Mouse (Mus musculus) midbrain, embryonic 13.5 days (tissue): ENCODE results near the gene Cdc20. TPM values are rescaled to one million over a fixed set of nuclear protein-coding genes. Genes with fewer than 3 reads are reported as not detected.
A peak's percentile ranks its signal among the peaks of the same experiment; 100 is the strongest.

ENCODE experiments used
- ATAC-seq: fragments of 200-750 bp; cut with Nextera tagmentation; 2 replicates; pipeline ENCODE4 v1.8.0; 2017; ENCODE audit warnings: mild to moderate bottlenecking, moderate TSS enrichment, moderate library complexity
- H3K27ac ChIP-seq: fragments of 300-500 bp; sonication (generic); 2 replicates; pipeline ENCODE4 v1.5.1; 2015; ENCODE audit warnings: inconsistent platforms, mild to moderate bottlenecking, moderate library complexity
- H3K27me3 ChIP-seq: fragments of 300-500 bp; sonication (generic); 2 replicates; pipeline ENCODE4 v1.6.1; 2015; ENCODE audit warnings: mild to moderate bottlenecking, inconsistent platforms
- H3K36me3 ChIP-seq: fragments of 300-500 bp; sonication (generic); 2 replicates; pipeline ENCODE4 v1.6.1; 2015; ENCODE audit warnings: mild to moderate bottlenecking, inconsistent platforms
- H3K4me1 ChIP-seq: fragments of 300-500 bp; sonication (generic); replicated peaks from 2 replicates; pipeline ENCODE4 v1.6.1; 2015; ENCODE audit warnings: inconsistent platforms
- H3K4me2 ChIP-seq: fragments of 300-500 bp; sonication (generic); replicated peaks from 2 replicates; pipeline ENCODE4 v1.6.1; 2015; ENCODE audit warnings: moderate library complexity, mild to moderate bottlenecking, inconsistent platforms
- H3K4me3 ChIP-seq: fragments of 300-500 bp; sonication (generic); replicated peaks from 2 replicates; pipeline ENCODE4 v1.5.1; 2015; ENCODE audit warnings: mild to moderate bottlenecking, inconsistent platforms
- H3K9ac ChIP-seq: fragments of 300-500 bp; sonication (generic); replicated peaks from 2 replicates; pipeline ENCODE4 v1.6.1; 2015; ENCODE audit warnings: mild to moderate bottlenecking, inconsistent platforms
- H3K9me3 ChIP-seq: fragments of 300-500 bp; sonication (generic); 2 replicates; pipeline ENCODE4 v1.6.1; 2016; ENCODE audit warnings: mild to moderate bottlenecking, inconsistent platforms
- WGBS: fragments of 180-500 bp; shearing (Covaris S2); methylation state at CpG from one replicate; pipeline ENCODE4 v1.1.7; 2015; 5-methylcytosine and 5-hydroxymethylcytosine counted together
- polyA plus RNA-seq: library from polyadenylated mRNA; unstranded; fragments of >200 nt; fragmentation: Nextera tagmentation; extraction: Ambion mirVana; gene quantifications from 2 replicates; pipeline ENCODE4 v1.2.1, GENCODE M21; 2015

The Cdc20 gene
- polyA plus RNA-seq, 1 experiment from 2014 or later: 105 TPM

DNA sequence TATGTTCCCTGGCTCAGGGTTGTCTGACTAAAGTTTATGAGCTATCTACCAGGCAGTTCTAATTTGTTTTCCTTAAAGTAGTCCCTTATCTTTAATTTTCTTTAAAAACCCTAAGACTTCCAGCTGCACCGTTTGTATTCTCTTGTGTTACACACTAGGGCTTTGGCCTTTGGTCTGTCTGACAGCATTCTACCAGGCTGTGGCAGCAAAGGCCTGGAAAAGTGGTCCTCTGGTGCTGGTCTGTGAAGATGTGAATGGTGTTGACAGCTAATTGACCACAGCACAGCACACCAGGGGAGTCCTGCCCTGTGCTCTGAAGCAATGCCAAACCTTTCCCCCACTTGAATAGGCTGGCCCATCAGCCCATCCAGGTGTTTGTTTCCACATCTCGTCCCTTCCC, 21.4 kb downstream of the Cdc20 start:
- Histone ChIP-seq H3K27ac (no peak overlapping the region), H3K36me3 (peaks cover 97% of the 10 kb centered on the region)
- ATAC-seq: no peak

DNA sequence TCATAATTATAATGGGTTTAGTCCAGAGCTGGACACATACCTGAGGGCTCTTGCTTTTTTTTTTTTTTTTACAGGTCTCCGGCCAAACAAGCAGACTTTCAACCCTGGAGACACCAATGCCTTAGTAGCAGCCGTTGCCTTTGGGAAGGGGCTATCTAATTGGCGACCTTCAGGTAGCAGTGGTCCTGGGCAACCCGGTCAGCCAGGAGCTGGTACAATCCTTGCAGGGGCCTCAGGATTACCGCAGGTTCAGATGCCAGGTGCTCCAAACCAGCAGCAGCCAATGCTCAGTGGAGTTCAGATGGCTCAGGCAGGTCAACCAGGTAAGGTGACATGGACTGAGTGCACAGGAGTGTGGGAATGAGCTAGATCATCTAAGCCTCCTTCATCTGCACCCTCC, 23.6 kb downstream of the Cdc20 start:
- Histone ChIP-seq H3K36me3 (peaks cover 76% of the 10 kb centered on the region), H3K27me3 (no peaks in the 10 kb centered on the region), H3K9me3 (no peaks in the 10 kb centered on the region), H3K4me2 (no peak overlapping the region), H3K27ac (no peak overlapping the region), H3K9ac (no peak overlapping the region), H3K4me1 (peaks cover 10% of the 10 kb centered on the region), H3K4me3 (no peak overlapping the region)
- 92% methylated on average over 5 of the region's 5 CpGs for WGBS
- ATAC-seq: no peak

More for the DNA sequence above, 21.4 kb downstream of the Cdc20 start:
- Histone ChIP-seq H3K9me3 (no peaks in the 10 kb centered on the region), H3K4me3 (no peak overlapping the region), H3K9ac (no peak overlapping the region), H3K4me2 (no peak overlapping the region), H3K4me1 (no peaks in the 10 kb centered on the region), H3K27me3 (no peaks in the 10 kb centered on the region)
- WGBS: 89% methylated on average over 2 of the region's 2 CpGs

DNA sequence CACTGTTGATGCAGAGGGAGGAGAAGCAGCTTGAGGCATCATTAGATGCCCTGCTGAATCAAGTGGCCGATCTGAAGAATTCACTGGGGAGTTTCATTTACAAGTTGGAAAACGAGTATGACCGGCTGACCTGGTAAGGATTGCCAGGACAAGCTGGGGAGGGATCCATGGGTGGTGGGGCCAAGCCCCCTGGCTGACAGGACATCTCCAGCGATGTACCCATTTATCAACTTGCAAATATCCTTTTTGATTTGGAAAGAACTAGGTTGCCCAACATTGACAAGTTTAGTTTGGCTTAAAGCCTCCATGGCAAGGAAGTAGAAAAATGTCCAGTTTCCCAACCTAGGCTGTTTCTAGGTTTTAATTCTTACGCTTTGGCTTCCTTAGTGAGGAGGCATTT, 26.3 kb downstream of the Cdc20 start:
- Histone ChIP-seq H3K4me3 (no peak overlapping the region), H3K27me3 (no peaks in the 10 kb centered on the region), H3K36me3 (peaks cover 53% of the 10 kb centered on the region), H3K4me1 (peaks cover 25% of the 10 kb centered on the region), H3K27ac (no peak overlapping the region), H3K9me3 (no peaks in the 10 kb centered on the region), H3K9ac (no peak overlapping the region), H3K4me2 (no peak overlapping the region)
- no peak for ATAC-seq
- WGBS: 95% methylated on average over 5 of the region's 5 CpGs

DNA sequence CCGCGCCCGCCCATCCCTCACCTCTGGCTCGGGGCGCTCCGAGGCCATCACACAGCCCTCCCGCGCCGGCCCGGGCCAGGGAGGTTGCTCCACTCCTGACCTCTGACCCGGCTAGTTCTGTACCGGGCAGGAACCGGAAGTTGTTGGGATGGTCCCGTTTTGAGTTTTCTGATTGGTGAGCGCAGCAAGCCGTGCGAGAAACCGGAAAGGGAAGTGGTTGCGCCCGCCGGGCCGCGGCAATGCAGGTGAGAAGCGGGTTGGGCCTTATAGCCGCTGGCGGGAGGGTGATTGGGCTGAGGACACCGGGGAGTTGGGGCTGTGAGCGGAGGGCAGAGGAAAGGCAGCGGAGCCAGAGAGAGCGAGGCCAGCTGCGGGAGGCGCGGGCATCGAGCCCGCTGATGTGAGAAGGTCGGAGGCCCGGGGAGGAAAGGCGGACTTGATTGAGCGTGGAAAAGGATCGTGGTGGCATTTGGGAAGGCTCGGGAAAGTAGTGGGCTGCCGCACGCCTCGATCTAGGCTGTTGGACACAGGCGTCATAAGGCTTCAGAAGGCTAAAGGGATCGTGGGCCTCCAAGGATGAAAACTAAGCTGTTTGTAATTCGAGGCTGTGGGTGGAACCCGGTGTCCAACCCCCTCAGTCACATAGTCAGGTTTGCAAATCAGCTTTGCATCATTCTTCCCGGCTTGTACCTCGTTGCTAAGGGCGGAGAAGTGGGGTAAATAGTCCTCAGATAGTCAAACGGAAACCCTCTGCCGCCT, 27.8 kb downstream of the Cdc20 start, which contains the start of the genes Szt2 and Med8:
Gene Szt2 (minus strand): TSS at position 132 of the 759 bp plus-strand sequence.
Gene Med8 (plus strand): TSS at position 196 of the 759 bp plus-strand sequence.
- peak within 1 kb of the TSS; percentile 49; the same call in 1 of the 2 replicates for H3K27ac ChIP-seq
- H3K4me1 ChIP-seq: peaks cover 25% of the 10 kb centered on the region
- WGBS: 1% methylated on average over 53 of the region's 53 CpGs
- peaks cover 49% of the 10 kb centered on the region for H3K36me3 ChIP-seq
- H3K9me3 ChIP-seq: no peaks in the 10 kb centered on the region
- H3K4me3 ChIP-seq: peak within 1 kb of the TSS; percentile 95
- ATAC-seq: peak; percentile 96
- H3K9ac ChIP-seq: peak within 1 kb of the TSS; percentile 92
- no peaks in the 10 kb centered on the region for H3K27me3 ChIP-seq
- peak within 1 kb of the TSS; percentile 77 for H3K4me2 ChIP-seq

DNA sequence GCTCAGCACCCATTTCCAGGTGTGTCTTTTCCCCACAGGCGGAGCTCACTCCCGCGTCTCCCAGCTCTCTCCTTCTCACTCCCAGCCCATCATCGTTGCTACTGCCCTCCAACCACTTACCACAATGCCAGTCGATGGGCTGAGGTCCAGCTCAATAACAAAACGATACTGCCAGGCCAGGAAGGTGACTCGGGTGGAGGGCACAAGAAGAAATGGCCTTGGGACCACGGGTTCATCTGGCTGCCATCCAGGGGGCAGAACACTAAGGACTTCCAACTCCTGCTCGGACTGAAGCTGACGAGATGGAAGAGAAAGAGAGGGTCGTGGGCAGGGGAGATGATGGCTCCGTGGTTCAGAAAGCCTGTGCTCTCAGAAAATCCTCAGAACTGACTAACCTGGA, 34.5 kb downstream of the Cdc20 start:
- ATAC-seq: no peak
- H3K4me1 ChIP-seq: peaks cover 7% of the 10 kb centered on the region
- no peak overlapping the region for H3K27ac ChIP-seq
- no peak overlapping the region for H3K9ac ChIP-seq
- H3K36me3 ChIP-seq: peaks cover 68% of the 10 kb centered on the region
- H3K27me3 ChIP-seq: no peaks in the 10 kb centered on the region
- H3K4me3 ChIP-seq: no peak overlapping the region
- 93% methylated on average over 12 of the region's 12 CpGs for WGBS
- H3K4me2 ChIP-seq: no peak overlapping the region
- H3K9me3 ChIP-seq: no peaks in the 10 kb centered on the region

DNA sequence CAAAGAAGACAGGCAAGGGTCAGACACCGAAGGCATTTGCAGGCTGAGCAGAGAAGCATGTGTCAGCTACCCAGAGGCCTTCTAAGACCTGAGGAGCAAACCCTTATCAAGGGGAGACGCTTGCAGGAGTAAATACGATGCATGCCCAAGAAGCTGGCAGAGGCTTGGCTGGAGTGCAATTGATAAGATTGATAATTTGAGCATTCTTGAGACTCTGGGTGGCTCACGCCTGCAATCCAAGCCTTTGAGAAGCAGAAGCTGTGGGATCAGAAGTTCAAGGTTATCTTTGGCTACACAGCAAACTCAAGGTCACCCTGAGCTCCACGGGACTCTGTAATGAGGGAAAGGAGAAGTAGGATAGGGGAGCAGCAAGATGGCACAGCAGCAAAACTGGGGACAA, 35.2 kb downstream of the Cdc20 start:
- ATAC-seq: no peak
- WGBS: 94% methylated on average over 5 of the region's 5 CpGs

DNA sequence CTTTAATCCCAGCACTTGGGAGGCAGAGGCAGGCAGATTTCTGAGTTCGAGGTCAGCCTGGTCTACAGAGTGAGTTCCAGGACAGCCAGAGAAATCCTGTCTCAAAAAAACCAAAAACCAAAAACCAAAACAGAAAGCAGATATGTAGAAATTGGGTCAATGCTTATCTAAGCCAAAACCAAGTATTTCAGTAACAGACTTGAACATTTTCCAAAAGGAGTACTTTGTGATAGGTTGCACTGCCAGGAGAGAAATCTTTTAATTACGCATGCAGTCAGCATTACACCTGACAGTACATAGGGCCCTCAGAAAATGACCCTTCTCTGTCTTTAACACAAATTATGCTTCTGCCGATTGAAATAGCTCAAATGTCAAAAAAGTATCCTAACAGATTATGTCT, 35.7 kb downstream of the Cdc20 start:
- Histone ChIP-seq H3K4me2 (no peak overlapping the region), H3K4me3 (no peak overlapping the region), H3K27ac (no peak overlapping the region), H3K27me3 (no peaks in the 10 kb centered on the region), H3K9ac (no peak overlapping the region), H3K4me1 (no peaks in the 10 kb centered on the region), H3K36me3 (peaks cover 81% of the 10 kb centered on the region), H3K9me3 (no peaks in the 10 kb centered on the region)
- 98% methylated on average over 3 of the region's 3 CpGs for WGBS
- no peak for ATAC-seq

More for the DNA sequence above, 35.2 kb downstream of the Cdc20 start:
- Histone ChIP-seq H3K27me3 (no peaks in the 10 kb centered on the region), H3K4me2 (no peak overlapping the region), H3K4me3 (no peak overlapping the region), H3K9ac (no peak overlapping the region), H3K4me1 (no peaks in the 10 kb centered on the region), H3K9me3 (no peaks in the 10 kb centered on the region), H3K36me3 (peaks cover 76% of the 10 kb centered on the region), H3K27ac (no peak overlapping the region)

DNA sequence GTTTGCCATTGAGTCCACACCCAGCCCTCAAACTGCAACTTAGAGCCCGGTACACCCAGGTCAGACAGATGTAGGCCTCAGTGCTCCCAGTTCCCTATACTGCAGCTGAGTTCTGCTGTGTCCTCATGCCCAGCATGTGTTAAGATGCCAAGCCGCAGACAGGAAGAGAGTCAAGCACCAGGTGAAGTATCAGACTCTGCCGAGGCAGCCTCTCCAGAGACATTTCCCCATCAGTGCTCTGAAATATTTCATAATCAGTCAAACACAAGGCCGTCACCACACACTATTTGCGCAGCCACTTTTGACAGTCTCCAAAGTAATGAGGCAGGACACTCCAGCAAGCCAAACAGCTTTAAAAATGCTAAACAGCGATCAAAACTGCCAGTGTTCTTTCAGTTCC, 38.8 kb downstream of the Cdc20 start:
- H3K9ac ChIP-seq: no peak overlapping the region
- no peak overlapping the region for H3K4me3 ChIP-seq
- ATAC-seq: no peak
- no peak overlapping the region for H3K27ac ChIP-seq
- no peaks in the 10 kb centered on the region for H3K4me1 ChIP-seq
- H3K36me3 ChIP-seq: peaks cover 96% of the 10 kb centered on the region
- H3K9me3 ChIP-seq: no peaks in the 10 kb centered on the region
- no peak overlapping the region for H3K4me2 ChIP-seq
- H3K27me3 ChIP-seq: no peaks in the 10 kb centered on the region
- 94% methylated on average over 6 of the region's 6 CpGs for WGBS

DNA sequence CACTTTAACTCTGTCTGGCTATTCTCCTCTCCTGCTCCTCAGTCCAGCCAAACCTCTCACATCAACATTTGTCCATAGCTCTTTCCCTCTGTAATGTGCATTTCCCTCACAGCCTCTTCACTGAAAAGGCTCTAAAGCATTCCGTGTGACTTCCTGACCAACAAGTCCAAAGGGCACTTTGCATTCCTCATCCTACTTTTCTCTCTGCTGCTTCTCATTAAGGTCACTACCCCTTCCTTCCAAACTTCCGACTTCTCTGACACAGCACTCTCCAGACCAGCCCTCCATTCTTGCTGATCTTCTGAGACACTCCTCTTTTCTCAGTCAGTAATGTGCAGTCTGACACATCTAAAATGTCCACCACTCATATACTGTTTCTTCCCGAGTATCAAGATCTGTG, 40.7 kb downstream of the Cdc20 start:
- no peak for ATAC-seq
- WGBS: 84% methylated on average over 3 of the region's 3 CpGs

DNA sequence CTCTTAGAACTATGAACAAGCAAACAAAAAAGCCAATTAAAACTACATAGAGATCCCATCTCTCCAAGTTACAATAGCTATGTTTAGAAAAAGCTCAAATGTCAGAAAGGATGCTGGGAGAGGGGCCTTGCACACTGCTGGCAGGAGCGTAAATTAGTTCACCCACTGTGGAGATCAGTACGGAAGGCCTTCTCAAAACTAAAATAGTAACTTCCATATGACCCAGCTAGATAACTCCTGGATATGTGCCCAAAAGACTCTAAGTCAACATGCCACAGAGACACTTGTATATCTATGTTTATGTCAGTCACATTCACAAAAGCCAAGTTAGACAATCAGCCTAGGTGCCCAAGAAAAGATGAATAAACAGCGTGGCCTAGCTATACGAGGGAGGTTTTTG, 41.9 kb downstream of the Cdc20 start:
- H3K4me2 ChIP-seq: no peak overlapping the region
- H3K4me1 ChIP-seq: no peaks in the 10 kb centered on the region
- no peak overlapping the region for H3K9ac ChIP-seq
- no peak for ATAC-seq
- H3K27ac ChIP-seq: no peak overlapping the region
- H3K9me3 ChIP-seq: no peaks in the 10 kb centered on the region
- 90% methylated on average over 4 of the region's 4 CpGs for WGBS
- no peak overlapping the region for H3K4me3 ChIP-seq
- no peaks in the 10 kb centered on the region for H3K27me3 ChIP-seq
- H3K36me3 ChIP-seq: peaks cover 98% of the 10 kb centered on the region

More for the DNA sequence above, 40.7 kb downstream of the Cdc20 start:
- Histone ChIP-seq H3K36me3 (peaks cover 98% of the 10 kb centered on the region), H3K4me2 (no peak overlapping the region), H3K4me1 (no peaks in the 10 kb centered on the region), H3K4me3 (no peak overlapping the region), H3K27me3 (no peaks in the 10 kb centered on the region), H3K9me3 (no peaks in the 10 kb centered on the region), H3K9ac (no peak overlapping the region), H3K27ac (no peak overlapping the region)

DNA sequence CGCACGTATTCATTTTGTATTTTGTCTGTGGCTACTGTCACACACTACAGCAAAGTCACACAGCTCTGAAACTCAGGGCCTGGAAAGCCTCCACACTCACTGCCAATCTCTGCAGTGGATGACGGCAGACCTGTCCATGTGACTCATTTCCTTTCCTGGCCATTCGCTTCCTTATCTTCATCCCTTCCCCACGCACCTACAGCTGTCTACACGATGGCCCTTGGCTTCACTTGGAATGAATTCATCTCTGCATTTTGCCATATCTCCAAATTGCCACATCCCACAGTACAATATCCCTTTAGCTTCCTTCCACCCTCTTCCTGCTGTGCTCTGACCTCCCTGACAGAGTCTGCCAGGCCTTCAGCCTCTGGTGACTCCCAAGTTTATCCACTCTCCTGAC, 42.6 kb downstream of the Cdc20 start:
- Histone ChIP-seq H3K27me3 (no peaks in the 10 kb centered on the region), H3K4me2 (no peak overlapping the region), H3K4me1 (no peaks in the 10 kb centered on the region), H3K9ac (no peak overlapping the region), H3K9me3 (no peaks in the 10 kb centered on the region), H3K27ac (no peak overlapping the region), H3K36me3 (peaks cover 98% of the 10 kb centered on the region), H3K4me3 (no peak overlapping the region)
- whole genome bisulfite sequencing: 96% methylated on average over 6 of the region's 6 CpGs
- no peak for ATAC-seq

DNA sequence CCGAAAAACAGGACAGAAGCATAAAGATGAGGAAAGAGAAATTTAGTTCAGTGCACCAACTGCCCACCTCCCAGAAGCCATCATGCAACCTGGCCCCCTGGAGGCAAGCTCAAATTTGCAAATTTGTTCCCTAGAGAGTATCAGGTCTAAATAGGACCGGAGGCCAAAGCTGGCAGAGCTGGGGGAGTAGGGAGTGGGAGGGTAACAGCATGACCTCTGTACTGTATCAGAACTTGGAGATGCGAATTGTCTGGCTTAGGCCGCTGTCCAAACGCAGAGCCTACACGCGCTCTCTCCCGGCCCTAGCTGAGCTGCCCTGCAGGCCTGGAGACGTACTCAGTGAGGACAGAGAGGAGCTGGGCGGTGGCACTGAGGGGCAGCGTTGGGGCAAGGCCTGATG, 47.0 kb downstream of the Cdc20 start:
- no peaks in the 10 kb centered on the region for H3K9me3 ChIP-seq
- ATAC-seq: no peak
- H3K27me3 ChIP-seq: no peaks in the 10 kb centered on the region
- H3K9ac ChIP-seq: no peak overlapping the region
- H3K27ac ChIP-seq: no peak overlapping the region
- no peaks in the 10 kb centered on the region for H3K4me1 ChIP-seq
- no peak overlapping the region for H3K4me3 ChIP-seq
- H3K36me3 ChIP-seq: peaks cover 100% of the 10 kb centered on the region
- WGBS: 92% methylated on average over 11 of the region's 11 CpGs
- no peak overlapping the region for H3K4me2 ChIP-seq

DNA sequence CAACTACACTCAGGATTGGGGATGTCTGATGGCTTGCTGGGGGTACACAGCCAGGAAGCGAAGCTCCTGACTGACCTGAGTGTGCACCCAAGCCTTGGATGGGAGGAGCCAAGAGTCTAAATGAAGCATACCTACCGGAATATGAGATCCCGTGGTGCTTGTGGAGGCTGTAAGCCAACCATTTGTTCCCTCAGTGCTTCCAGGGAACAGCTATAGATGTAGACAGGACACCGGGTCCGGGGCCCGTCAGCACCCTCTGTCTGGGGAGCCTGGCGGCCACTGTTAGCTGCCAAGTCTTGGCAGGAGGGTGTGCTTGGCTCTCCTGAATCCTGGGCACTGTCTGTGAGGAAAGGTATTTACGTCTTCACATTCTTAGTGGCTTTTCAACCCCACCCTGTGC, 49.8 kb downstream of the Cdc20 start:
- Histone ChIP-seq H3K27ac (no peak overlapping the region), H3K4me3 (no peak overlapping the region), H3K9ac (no peak overlapping the region), H3K4me1 (no peaks in the 10 kb centered on the region), H3K36me3 (peaks cover 100% of the 10 kb centered on the region), H3K9me3 (no peaks in the 10 kb centered on the region), H3K27me3 (no peaks in the 10 kb centered on the region), H3K4me2 (no peak overlapping the region)
- ATAC-seq: no peak
- WGBS: 91% methylated on average over 8 of the region's 8 CpGs
